ENCODE assay signal across 12 mouse cellular contexts in the genomic region with DNA sequence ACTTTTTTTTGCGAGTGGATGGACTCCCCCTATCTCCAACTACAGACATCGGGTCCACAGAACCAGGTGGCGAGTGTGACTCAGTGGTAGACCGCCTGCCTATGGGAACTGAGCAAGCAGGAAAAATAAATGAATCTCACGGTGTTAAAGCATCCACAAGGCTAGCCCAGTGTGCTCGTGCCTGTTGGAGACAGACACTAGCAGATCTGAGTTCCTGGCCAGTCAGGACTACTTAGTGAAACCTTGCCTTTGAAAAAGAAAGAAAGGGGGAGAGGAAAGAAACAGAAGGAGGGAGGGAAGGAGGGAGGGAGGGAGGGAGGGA.
A peak's percentile ranks its signal among the peaks of the same experiment; 100 is the strongest.
DNase-seq lines count a peak whose midpoint lies in the region; ATAC-seq and TF ChIP-seq lines count a peak whose summit lies in the region.
"Had no signal": no experiment of that assay in that cellular context is flagged by ENCODE, and none has a peak within 500 bp of the region (broad histone marks: within the 10 kb centered on the region; RNA-seq: fewer than 3 reads in every experiment).

No protein-coding gene starts in this region.

- no peak for TF ChIP-seq CTCF in kidney, postnatal 0 days (IDR thresholded peaks at IDR 0.05; ENCODE audit: low read depth)

- no peaks in the 10 kb centered on the region for H3K27me3 ChIP-seq in kidney, postnatal 0 days (ENCODE audit: insufficient read depth, low read length)
- H3K27me3 ChIP-seq in embryonic facial prominence, embryonic 15.5 days = peaks cover 4% of the 10 kb centered on the region; the same call in 1 of the 2 replicates
- no peaks in the 10 kb centered on the region for H3K27me3 ChIP-seq in intestine, embryonic 16.5 days (replicated peaks; ENCODE audit: control insufficient read depth, insufficient read depth, low read length)
- no peaks in the 10 kb centered on the region for H3K27me3 ChIP-seq in neural tube, embryonic 15.5 days (replicated peaks)

- no peak for DNase-seq in kidney, postnatal 0 days (ENCODE audit: low spot score)
- no peak for DNase-seq in kidney, postnatal 25 days
- DNase-seq in thymus, postnatal 36 days = no peak
- no peak for DNase-seq in urinary bladder, postnatal 25 days (ENCODE audit: low spot score)
- no peak for DNase-seq in B cell, adult 2 months
- DNase-seq: gastrocnemius, postnatal 14 days; kidney, adult 9 months; liver, embryonic 13.5 days had no signal

- no peak overlapping the region for H3K4me3 ChIP-seq in kidney, postnatal 0 days (replicated peaks; ENCODE audit: low read depth, low read length)
- H3K4me3 ChIP-seq in embryonic facial prominence, embryonic 15.5 days (replicated peaks) = no peak overlapping the region; the same call in 1 of the 2 replicates
- H3K4me3 ChIP-seq in intestine, embryonic 16.5 days (ENCODE audit: low read length) = no peak overlapping the region
- no peak overlapping the region for H3K4me3 ChIP-seq in neural tube, embryonic 15.5 days (replicated peaks)
- H3K4me3 ChIP-seq: liver, embryonic 13.5 days had no signal

- no peaks in the 10 kb centered on the region for H3K4me1 ChIP-seq in kidney, postnatal 0 days (replicated peaks; ENCODE audit: insufficient read depth, low read length)
- H3K4me1 ChIP-seq in embryonic facial prominence, embryonic 15.5 days = peaks cover 8% of the 10 kb centered on the region
- peaks cover 6% of the 10 kb centered on the region for H3K4me1 ChIP-seq in intestine, embryonic 16.5 days (ENCODE audit: control insufficient read depth, insufficient read depth, low read length)
- peaks cover 8% of the 10 kb centered on the region for H3K4me1 ChIP-seq in neural tube, embryonic 15.5 days

- no peak overlapping the region; the same call in 1 of the 2 replicates for H3K4me2 ChIP-seq in kidney, postnatal 0 days (ENCODE audit: low read length)
- H3K4me2 ChIP-seq in embryonic facial prominence, embryonic 15.5 days (replicated peaks) = peak overlapping the region; percentile 53; the same call in 1 of the 2 replicates
- H3K4me2 ChIP-seq in intestine, embryonic 16.5 days (ENCODE audit: low read depth, low read length) = peak overlapping the region; percentile 62; the same call in 1 of the 2 replicates
- H3K4me2 ChIP-seq in neural tube, embryonic 15.5 days = peak overlapping the region; percentile 59

- no peaks in the 10 kb centered on the region for H3K36me3 ChIP-seq in kidney, postnatal 0 days (ENCODE audit: insufficient read depth, low read length)
- no peaks in the 10 kb centered on the region for H3K36me3 ChIP-seq in embryonic facial prominence, embryonic 15.5 days
- no peaks in the 10 kb centered on the region for H3K36me3 ChIP-seq in intestine, embryonic 16.5 days (ENCODE audit: control insufficient read depth, insufficient read depth, low read length)
- no peaks in the 10 kb centered on the region for H3K36me3 ChIP-seq in neural tube, embryonic 15.5 days
- H3K36me3 ChIP-seq: G1E; liver, embryonic 13.5 days had no signal

- 25% methylated on average over 6 of the region's 6 CpGs for WGBS in kidney, postnatal 0 days
- 33% methylated on average over 6 of the region's 6 CpGs for WGBS in embryonic facial prominence, embryonic 15.5 days
- WGBS in intestine, embryonic 16.5 days = 27% methylated on average over 6 of the region's 6 CpGs
- WGBS in neural tube, embryonic 15.5 days = 44% methylated on average over 6 of the region's 6 CpGs

- no peak overlapping the region for H3K27ac ChIP-seq in kidney, postnatal 0 days
- no peak overlapping the region for H3K27ac ChIP-seq in embryonic facial prominence, embryonic 15.5 days (replicated peaks)
- no peak overlapping the region for H3K27ac ChIP-seq in intestine, embryonic 16.5 days (ENCODE audit: low read length)
- no peak overlapping the region for H3K27ac ChIP-seq in neural tube, embryonic 15.5 days (replicated peaks)
- H3K27ac ChIP-seq: liver, embryonic 13.5 days had no signal

- H3K9me3 ChIP-seq in kidney, postnatal 0 days (replicated peaks; ENCODE audit: low read length) = no peaks in the 10 kb centered on the region
- no peaks in the 10 kb centered on the region for H3K9me3 ChIP-seq in embryonic facial prominence, embryonic 15.5 days (replicated peaks)
- no peaks in the 10 kb centered on the region for H3K9me3 ChIP-seq in intestine, embryonic 16.5 days (ENCODE audit: control insufficient read depth, low read length)
- no peaks in the 10 kb centered on the region for H3K9me3 ChIP-seq in neural tube, embryonic 15.5 days (replicated peaks)
- H3K9me3 ChIP-seq: liver, embryonic 13.5 days had no signal

- 0 out of 2 replicates have a peak, but pooled peaks have one; percentile 18 for ATAC-seq in kidney, postnatal 0 days (replicated peaks; ENCODE audit: low FRiP score, low read depth)
- ATAC-seq in embryonic facial prominence, embryonic 15.5 days (ENCODE audit: insufficient number of reproducible peaks, low FRiP score, low TSS enrichment, low read depth) = no peak
- no peak; the same call in 1 of the 2 replicates for ATAC-seq in intestine, embryonic 16.5 days
- ATAC-seq in neural tube, embryonic 15.5 days (ENCODE audit: low FRiP score) = no peak

- no peak overlapping the region for H3K9ac ChIP-seq in kidney, postnatal 0 days (ENCODE audit: low read depth, low read length)
- H3K9ac ChIP-seq in embryonic facial prominence, embryonic 15.5 days = no peak overlapping the region
- H3K9ac ChIP-seq in intestine, embryonic 16.5 days (ENCODE audit: low read depth, low read length) = no peak overlapping the region
- H3K9ac ChIP-seq in neural tube, embryonic 15.5 days (replicated peaks) = no peak overlapping the region
- H3K9ac ChIP-seq: liver, embryonic 13.5 days had no signal
